Mouse (Mus musculus) adrenal gland, postnatal 14 days (tissue): ENCODE measurements at regions not wholly inside any gene's neighbourhood (a gene's known extent, or its start where the extent isn't known, plus 50 kb on each side); places are given as distances from the start of the nearest gene placed in this dataset.
A peak's percentile ranks its signal among the peaks of the same experiment; 100 is the strongest.

Experiments
- DNase-seq: peaks from one replicate; pipeline ENCODE4 v3.0.0; 2021; ENCODE audit warnings: mixed read lengths

- DNase-seq = no peak
Observed at GRCm38 (mm10) chr16:13204948-13205470, 51.3 kb upstream of the Mrtfb start.

GRCm38 (mm10) chr16:13205855-13206254, 50.4 kb upstream of the Mrtfb start:
- DNase-seq = peak; percentile 40
